Mouse (Mus musculus) stomach, adult 2 months (tissue): ENCODE data around the gene Gm21833. TPM values are rescaled to one million over a fixed set of nuclear protein-coding genes. Genes with fewer than 3 reads are reported as not detected.

Source experiments
- polyA plus RNA-seq: library from polyadenylated mRNA; depleted of rRNA; stranded (reverse); fragments of >200 nt; gene quantifications from 2 replicates; pipeline ENCODE4 v1.2.3, GENCODE M21; 2012; rRNA removed

Gm21833 gene
- polyA plus RNA-seq = not detected in 2 replicates

DNA sequence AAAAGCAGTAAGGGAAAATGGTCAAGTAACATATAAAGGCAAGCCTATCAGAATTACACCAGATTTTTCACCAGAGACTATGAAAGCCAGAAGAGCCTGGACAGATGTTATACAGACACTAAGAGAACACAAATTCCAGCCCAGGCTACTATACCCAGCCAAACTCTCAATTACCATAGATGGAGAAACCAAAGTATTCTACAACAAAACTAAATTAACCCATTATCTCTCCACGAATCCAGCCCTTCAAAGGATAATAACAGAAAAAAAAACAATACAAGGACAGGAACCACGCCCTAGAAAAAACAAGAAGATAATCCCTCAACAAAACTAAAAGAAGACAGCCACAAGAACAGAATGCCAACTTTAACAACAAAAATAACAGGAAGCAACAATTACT, at the start of gene Gm21833:
Gene Gm21833, plus strand, starts transcription at position 301 of the 400 bp plus-strand sequence.

